Mouse (Mus musculus) C2C12 (cell line): ENCODE results near the gene Spr.

Source experiments
- CEBPB ChIP-seq: IDR thresholded peaks from one replicate; pipeline ENCODE4 v1.6.1; 2011; ENCODE audit warnings: low read depth, mild to moderate bottlenecking, control low read depth, moderate library complexity
- CTCF ChIP-seq: IDR thresholded peaks from one replicate; pipeline ENCODE4 v1.5.1; 2011; ENCODE audit not compliant: control insufficient read depth, insufficient read depth, insufficient read length
- FOSL1 ChIP-seq: IDR thresholded peaks from one replicate; pipeline ENCODE4 v1.8.0; 2011; ENCODE audit warnings: mild to moderate bottlenecking, low read length; ENCODE audit not compliant: poor library complexity, insufficient read depth, severe bottlenecking
- MYOD1 ChIP-seq: IDR thresholded peaks from one replicate; pipeline ENCODE4 v1.6.1; 2011; ENCODE audit warnings: low read depth; ENCODE audit not compliant: control insufficient read depth, insufficient read length
- MYOG ChIP-seq: IDR thresholded peaks from one replicate; pipeline ENCODE4 v1.6.1; 2011; ENCODE audit not compliant: control insufficient read depth, insufficient read length; ENCODE audit errors: extremely low read depth

DNA sequence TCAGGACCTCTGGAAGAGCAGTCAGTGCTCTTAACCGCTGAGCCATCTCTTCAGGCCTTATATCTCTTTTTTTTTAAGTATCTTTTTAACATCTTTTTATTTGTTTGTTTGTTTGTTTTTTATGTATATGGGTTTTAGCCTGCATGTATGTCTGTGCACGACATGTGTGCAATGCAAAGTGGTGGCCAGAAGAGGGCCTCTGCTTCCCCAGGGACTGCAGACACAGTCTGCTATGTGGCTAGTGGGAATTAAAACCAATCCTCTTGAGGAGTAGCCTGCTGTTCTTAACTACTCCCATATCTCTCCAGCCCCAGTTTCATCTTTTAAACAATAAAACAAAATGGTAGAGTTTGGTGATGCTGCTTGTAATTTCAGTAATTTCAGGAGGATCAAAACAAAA lies 2.0 kb upstream of the Spr start:
- TF ChIP-seq FOSL1 (no peak), MYOG (no peak), CTCF (no peak), CEBPB (no peak), MYOD1 (no peak)
